Mouse (Mus musculus) thymus, postnatal 25 days (tissue): ENCODE measurements around the gene Pex11b.
"Not testable (repeated sequence)": the region's sequence is repeated elsewhere in the genome, so short reads cannot be mapped to it uniquely, and the experiment has no call there.

ENCODE experiments used
- DNase-seq: peaks from one replicate; pipeline ENCODE4 v3.0.0; 2022

Gene Pex11b

GRCm38 (mm10) chr3:96678456-96678855 is 43.3 kb downstream of the Pex11b start:
- no peak for DNase-seq

- DNase-seq, result no peak
Measured at GRCm38 (mm10) chr3:96679159-96679674, 44.0 kb downstream of the Pex11b start.

- DNase-seq, result no peak
Measured at GRCm38 (mm10) chr3:96680269-96680956, 45.2 kb downstream of the Pex11b start.

GRCm38 (mm10) chr3:96683496-96683895 is 48.3 kb downstream of the Pex11b start:
- DNase-seq, result no peak

GRCm38 (mm10) chr3:96684151-96684821 is 49.1 kb downstream of the Pex11b start:
- DNase-seq, result no peak

GRCm38 (mm10) chr3:96684822-96685156 is 49.6 kb downstream of the Pex11b start:
- DNase-seq, result no peak

GRCm38 (mm10) chr3:96686057-96686456 is 50.9 kb downstream of the Pex11b start:
- DNase-seq, result not testable (repeated sequence)

- no peak for DNase-seq
Measured at GRCm38 (mm10) chr3:96688854-96689253, 53.7 kb downstream of the Pex11b start.

- DNase-seq, result no peak
Measured at GRCm38 (mm10) chr3:96690298-96690697, 55.1 kb downstream of the Pex11b start.

GRCm38 (mm10) chr3:96692506-96692905 is 57.3 kb downstream of the Pex11b start:
- no peak for DNase-seq

GRCm38 (mm10) chr3:96693579-96693978 is 58.4 kb downstream of the Pex11b start:
- DNase-seq, result no peak
